Mouse (Mus musculus): ENCODE data around the gene Slc25a38.

Slc25a38 gene

DNA sequence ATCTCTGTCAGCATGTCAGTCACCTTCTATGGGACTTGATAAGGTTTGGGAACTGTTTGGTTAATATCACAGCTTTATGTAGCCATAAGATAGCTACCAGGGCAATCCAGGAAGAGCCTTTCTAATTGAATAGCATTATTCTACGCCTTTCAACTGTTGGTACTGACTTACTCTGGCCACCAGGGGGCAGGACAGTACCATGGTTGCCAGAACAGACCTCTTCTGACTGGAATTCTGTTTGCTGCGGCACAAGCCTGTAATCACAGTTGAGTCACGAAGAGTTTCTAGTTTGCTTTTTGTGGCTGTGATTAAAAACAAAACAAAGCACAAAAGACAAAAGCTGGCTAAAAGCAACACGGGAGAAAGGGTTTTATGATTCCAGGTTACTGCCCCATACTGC lies 30.5 kb downstream of the Slc25a38 start:
- peak; percentile 62 for DNase-seq (ENCODE audit: low read depth, low spot score)

DNA sequence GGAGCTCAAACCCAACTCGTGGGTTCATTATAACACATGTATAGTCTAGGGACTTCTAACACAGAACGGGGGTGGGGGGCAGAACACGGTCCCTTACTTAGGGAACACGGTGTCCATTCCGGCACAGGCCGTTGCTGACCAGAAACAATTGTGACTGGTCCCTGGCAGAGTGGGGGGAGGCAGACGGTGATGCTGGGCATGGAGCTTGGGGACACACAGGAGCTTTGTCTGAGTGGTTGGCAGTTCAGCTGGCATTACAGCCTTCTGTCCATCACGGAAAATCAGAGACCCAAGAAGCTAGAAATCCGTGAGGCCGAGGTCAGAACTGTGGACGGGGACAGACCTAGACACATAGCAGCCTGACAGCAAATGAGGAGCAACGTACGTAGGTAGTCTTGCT lies 34.3 kb downstream of the Slc25a38 start:
- no peak for DNase-seq (ENCODE audit: low read depth, low spot score)

DNA sequence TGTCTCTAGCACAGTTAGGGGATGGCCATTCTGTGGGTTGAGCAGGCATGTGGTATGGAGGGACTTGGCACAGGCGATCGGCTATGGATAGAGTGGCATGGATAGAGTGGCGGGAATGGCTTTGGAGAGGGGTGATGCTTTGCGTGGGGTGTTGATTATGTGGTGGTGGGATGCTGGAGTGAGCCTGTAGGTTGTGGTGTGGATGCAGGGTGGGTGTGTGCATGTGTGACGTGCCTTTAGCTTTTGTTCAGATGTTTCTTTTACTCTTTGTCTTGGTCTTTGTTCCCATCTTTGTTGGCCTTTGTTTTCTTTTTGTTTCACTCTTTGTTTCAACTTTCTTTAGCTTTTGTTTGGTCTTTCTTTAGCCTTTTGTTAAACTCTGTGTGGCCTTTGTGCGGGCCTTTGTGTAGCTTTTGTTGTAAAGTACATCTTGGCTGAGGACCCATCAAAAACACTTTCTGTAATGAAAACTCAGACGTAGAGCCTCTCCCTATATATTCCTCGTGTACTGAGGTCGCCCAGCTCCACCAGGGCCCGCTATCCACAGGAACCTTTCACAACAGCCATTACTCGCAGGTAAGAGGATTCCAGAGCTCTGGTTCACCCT lies 39.2 kb downstream of the Slc25a38 start, which contains the start of gene Mobp:
TSS of gene Mobp (plus strand) at position 486 of the 607 bp plus-strand sequence.
- DNase-seq (ENCODE audit: low read depth, low spot score) = no peak

DNA sequence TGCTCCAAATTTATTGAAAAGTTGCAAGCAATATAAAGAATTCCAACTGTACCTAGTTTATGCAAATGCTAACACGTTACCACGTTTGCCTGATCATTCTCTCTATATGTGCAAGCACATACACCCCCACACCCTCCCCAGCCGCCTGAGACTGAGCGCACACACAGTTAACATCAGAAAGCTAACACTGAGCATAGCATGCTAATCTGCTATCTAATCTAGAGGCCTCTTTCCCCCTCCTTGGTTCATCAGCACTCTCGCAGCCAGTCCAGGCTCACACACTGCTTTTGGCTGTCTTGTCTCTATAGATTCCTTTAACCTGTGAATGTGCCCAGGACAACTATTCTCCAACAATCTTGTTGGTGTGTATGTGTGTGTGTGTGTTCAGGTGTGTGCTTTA lies 41.0 kb downstream of the Slc25a38 start:
- no peak for DNase-seq (ENCODE audit: low read depth, low spot score)

DNA sequence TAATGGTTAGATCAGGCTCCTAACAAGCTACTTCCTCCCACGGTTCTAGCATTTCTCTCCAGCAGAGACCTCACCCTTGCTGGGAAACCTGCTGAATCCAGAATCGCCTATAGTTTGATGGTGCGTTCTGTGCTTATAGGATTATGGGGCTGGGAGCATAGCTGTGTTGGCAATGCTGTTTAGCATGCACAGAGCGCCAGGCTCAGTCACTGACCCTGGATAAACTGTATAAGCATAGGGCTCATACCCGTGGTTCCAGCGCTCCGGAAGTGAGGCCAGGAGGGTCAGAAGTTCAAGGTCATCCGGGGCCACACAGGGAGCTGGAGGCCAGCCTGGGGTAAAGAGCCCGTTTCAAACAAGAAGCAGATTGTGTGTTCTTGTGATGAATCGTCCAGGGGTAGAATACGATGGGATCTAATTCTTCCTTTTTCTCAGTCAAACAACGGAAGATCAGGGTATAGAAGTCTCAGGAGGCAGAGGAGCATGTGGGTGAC lies 41.8 kb downstream of the Slc25a38 start:
- no peak for DNase-seq (ENCODE audit: low read depth, low spot score)

DNA sequence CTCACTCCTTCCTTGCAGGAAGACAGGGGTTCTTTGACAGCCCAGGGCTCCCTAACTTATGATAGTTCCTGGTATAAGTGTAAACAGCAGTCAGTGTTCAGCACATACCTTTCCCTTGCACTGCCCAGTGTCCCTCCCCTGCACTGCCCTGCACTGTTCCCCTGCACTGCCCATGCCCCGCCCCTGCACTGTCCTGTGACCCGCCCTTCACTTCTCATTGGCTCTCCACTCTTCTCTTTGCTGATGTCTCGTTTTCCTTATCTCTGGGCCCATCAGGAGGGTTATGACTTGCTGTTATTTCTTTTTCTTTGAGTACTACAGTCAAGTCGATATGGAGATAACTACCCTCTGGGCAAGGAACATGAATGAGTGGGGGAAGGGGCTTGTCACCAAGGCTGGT lies 47.9 kb downstream of the Slc25a38 start:
- DNase-seq (ENCODE audit: low read depth, low spot score) = no peak

DNA sequence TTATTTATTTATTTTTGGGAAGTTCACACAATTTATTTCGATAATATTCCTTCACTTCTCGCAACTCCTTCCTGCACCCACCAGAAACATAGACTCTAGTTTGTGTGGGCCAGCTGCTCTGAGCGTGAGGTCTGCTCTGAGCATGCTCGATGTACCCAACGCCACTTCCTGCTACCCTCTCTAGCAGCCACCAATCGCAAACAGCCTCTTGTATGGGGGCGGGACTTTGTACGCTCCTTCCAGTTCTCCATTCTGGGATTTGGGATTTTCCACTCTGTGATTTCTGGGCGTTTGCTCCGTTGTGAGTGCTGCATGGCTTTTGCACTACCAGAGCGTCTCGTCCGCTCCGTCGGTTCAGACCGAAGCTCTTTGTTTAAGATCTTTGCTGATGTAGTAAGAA lies 53.7 kb downstream of the Slc25a38 start:
- DNase-seq (ENCODE audit: low read depth, low spot score) = no peak

DNA sequence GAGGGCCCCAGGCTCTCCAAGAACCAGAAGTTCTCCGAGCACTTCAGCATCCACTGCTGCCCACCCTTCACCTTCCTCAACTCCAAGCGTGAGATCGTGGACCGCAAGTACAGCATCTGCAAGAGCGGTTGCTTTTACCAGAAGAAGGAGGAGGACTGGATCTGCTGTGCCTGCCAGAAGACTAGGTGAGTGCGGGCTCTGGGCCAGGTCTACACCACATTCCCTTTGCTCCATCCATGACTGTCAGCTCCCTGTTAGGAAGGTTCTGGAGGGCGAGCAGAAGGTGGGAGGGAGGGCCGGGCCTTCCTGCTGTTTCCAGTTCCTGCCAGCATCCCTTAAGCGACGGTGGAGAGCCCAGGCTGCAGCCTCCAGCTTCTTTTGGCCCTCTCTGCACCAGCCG lies 57.7 kb downstream of the Slc25a38 start:
- no peak for DNase-seq (ENCODE audit: low read depth, low spot score)

DNA sequence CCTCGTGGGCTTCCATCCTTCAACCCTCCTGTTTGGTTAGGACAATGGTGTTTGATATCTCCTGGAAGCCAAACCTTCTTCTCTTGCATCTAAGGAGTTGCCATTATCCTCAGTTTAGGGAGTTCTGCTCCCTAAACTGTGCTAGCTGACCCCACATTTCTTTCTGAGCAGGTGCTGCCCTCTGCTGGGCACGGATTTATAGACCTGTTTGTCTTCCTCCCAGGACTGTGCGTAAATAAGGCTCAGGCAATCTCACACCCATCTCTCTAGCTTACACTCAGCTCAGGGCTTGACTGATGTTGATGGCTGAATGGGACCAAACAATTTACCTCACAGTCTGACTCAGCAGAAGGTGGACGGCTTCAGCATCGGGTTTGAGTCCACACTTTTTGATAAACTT lies 61.1 kb downstream of the Slc25a38 start:
- DNase-seq (ENCODE audit: low read depth, low spot score) = peak; percentile 19
